In the genomic region with DNA sequence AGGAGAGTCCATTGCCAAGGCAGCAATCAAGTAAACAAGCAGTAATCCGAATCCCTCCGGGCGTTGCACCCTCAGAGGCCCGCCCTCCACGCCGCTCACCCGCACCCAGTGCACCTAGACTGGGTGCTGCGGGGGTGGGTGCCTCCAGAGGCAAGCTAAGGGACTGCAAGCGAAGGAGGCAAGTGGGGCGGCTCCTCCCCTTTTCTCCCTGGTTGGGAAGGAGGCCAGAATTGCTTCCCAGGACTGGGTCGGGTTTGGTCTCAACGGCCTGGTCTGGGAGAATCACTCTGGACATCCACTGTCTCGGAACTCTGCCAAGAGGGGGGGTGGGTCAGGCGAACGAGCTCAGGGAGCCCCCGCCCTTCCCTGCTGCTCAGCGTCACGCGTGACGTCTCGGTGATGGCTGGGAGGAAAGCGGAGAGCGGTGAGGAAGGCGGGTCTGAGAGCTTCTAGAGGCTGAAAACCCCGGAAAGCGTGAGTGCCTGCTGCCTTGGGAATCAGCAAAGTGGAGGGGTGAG, we compare ENCODE assay signal across 8 mouse cellular contexts. TPM values are rescaled to one million over a fixed set of nuclear protein-coding genes. Genes with fewer than 3 reads are reported as not detected.
A peak's percentile ranks its signal among the peaks of the same experiment; 100 is the strongest.
DNase-seq lines count a peak whose midpoint lies in the region; ATAC-seq lines count a peak whose summit lies in the region.

Gene Sfxn3 (plus strand): TSS at position 87 of the 518 bp plus-strand sequence.

- peak; percentile 96 to 98 for DNase-seq in adrenal gland, adult (ENCODE audit: inconsistent age in 2 of 2, low spot score in 1 of 2)
- peak; percentile 78 for DNase-seq in embryo, embryonic 10 days (ENCODE audit: low spot score)
- peak; percentile 97 for DNase-seq in gastrocnemius, postnatal 14 days
- peak; percentile 76 to 91 for DNase-seq in left cerebral cortex, adult 9 months (ENCODE audit: low spot score in 2 of 2)
- DNase-seq in right cerebral cortex, adult 2 months (ENCODE audit: low spot score in 2 of 2), result peak; percentile 91 to 95
- DNase-seq in urinary bladder, postnatal 10 days (ENCODE audit: low spot score), result peak; percentile 87

- peaks cover 51% of the 10 kb centered on the region for H3K4me1 ChIP-seq in megakaryocyte, embryonic 14.5 days

- H3K36me3 ChIP-seq in megakaryocyte, embryonic 14.5 days (replicated peaks; ENCODE audit: low read length), result peaks cover 34% of the 10 kb centered on the region

- peaks cover 38% of the 10 kb centered on the region for H3K27me3 ChIP-seq in megakaryocyte, embryonic 14.5 days (replicated peaks)

- no peaks in the 10 kb centered on the region for H3K9me3 ChIP-seq in megakaryocyte, embryonic 14.5 days

- ATAC-seq in inflammation-experienced regulatory T-cells, adult 6 months, result peak; percentile 84

- intact Hi-C loops in gastrocnemius, postnatal 14 days (cut with DNase I; ENCODE audit: low total_unique reads), result no loop called here

- H3K4me3 ChIP-seq in megakaryocyte, embryonic 14.5 days (replicated peaks), result peak within 1 kb of the TSS; percentile 91

RNA-seq across cellular contexts. Expression of gene Sfxn3, which starts in this region (rescaled TPM):
- 10 to 100 TPM; 21.3 to 22.1 TPM for total RNA-seq in gastrocnemius, postnatal 14 days (2021)
- polyA plus RNA-seq in inflammation-experienced regulatory T-cells, adult 6 months (2017; shearing (Covaris generic)), result 10 to 100 TPM; 61.5 to 97.7 (median 97.5) TPM
- 4.4 TPM in 2 replicates for polyA plus RNA-seq in megakaryocyte, embryonic 14.5 days (2012; ENCODE audit: insufficient read depth, low replicate concordance)

Comparison
In these comparisons a context has a peak if more than half of its experiments do, and no peak if none do; other contexts are left out.
1. Peak in every context shown above with its lines: DNase-seq, ATAC-seq and H3K4me3 ChIP-seq.
2. RNA of gene Sfxn3 (polyA plus RNA-seq): 61.5 to 97.7 TPM in inflammation-experienced regulatory T-cells, adult 6 months; 4.4 TPM in megakaryocyte, embryonic 14.5 days; every median in the first group is over 10 times any median in the second.